Mouse (Mus musculus): ENCODE data around the gene Trpm7.

- TF ChIP-seq GATA1 (IDR thresholded peaks at IDR 0.05; ENCODE audit: borderline replicate concordance, low read length): no peak
- TF ChIP-seq FLI1 (IDR thresholded peaks at IDR 0.05; ENCODE audit: low read length): no peak
Measured at GRCm38 (mm10) chr2:126866301-126866700, 9.7 kb downstream of the Trpm7 start.
